Mouse (Mus musculus): ENCODE results near the gene Kank1.

Kank1 gene

GRCm38 (mm10) chr19:25445842-25446241 is 209.1 kb downstream of the Kank1 start:
- no peak for DNase-seq

GRCm38 (mm10) chr19:25446683-25447082 is 209.9 kb downstream of the Kank1 start:
- DNase-seq, result no peak

GRCm38 (mm10) chr19:25447373-25447772 is 210.6 kb downstream of the Kank1 start:
- no peak for DNase-seq

- DNase-seq, result peak; percentile 9
Measured at GRCm38 (mm10) chr19:25450869-25451629, 214.3 kb downstream of the Kank1 start.

GRCm38 (mm10) chr19:25453146-25453545 is 216.4 kb downstream of the Kank1 start:
- DNase-seq, result no peak

GRCm38 (mm10) chr19:25460760-25461159 is 224.0 kb downstream of the Kank1 start:
- DNase-seq, result no peak

GRCm38 (mm10) chr19:25461553-25462320 is 225.0 kb downstream of the Kank1 start:
- no peak for DNase-seq

GRCm38 (mm10) chr19:25475806-25476205 is 239.0 kb downstream of the Kank1 start:
- peak; percentile 17 for DNase-seq

GRCm38 (mm10) chr19:25479152-25479669 is 242.4 kb downstream of the Kank1 start:
- DNase-seq, result no peak

- DNase-seq, result no peak
Measured at GRCm38 (mm10) chr19:25480820-25481219, 244.0 kb downstream of the Kank1 start.

All from thymus, postnatal 14 days (tissue).